Mouse (Mus musculus) CH12.LX (cell line): ENCODE measurements around the gene Btbd16. TPM values are rescaled to one million over a fixed set of nuclear protein-coding genes. Genes with fewer than 3 reads are reported as not detected.

Source experiments
- DNase-seq: peaks from one replicate; pipeline ENCODE4 v3.0.0-alpha.2; 2013; ENCODE audit errors: extremely low read depth
- H3K27ac ChIP-seq: 2 replicates; pipeline ENCODE4 v1.5.1; 2012; ENCODE audit warnings: low read depth, mild to moderate bottlenecking, control low read depth, moderate library complexity; ENCODE audit not compliant: insufficient read depth
- H3K27me3 ChIP-seq: replicated peaks from 2 replicates; pipeline ENCODE3; 2012; ENCODE audit warnings: inconsistent platforms
- H3K36me3 ChIP-seq, 2 experiments: replicated peaks in 1 of 2; 2 replicates each; pipeline versions ENCODE3 to v1.6.1; 2012; ENCODE audit warnings: inconsistent platforms in 1 of 2, low read length in 1 of 2, mild to moderate bottlenecking in 1 of 2, mixed read lengths in 1 of 2, moderate library complexity in 1 of 2; ENCODE audit not compliant: control insufficient read depth in 1 of 2, insufficient read depth in 1 of 2
- H3K4me1 ChIP-seq, 2 experiments: 2 replicates each; pipeline ENCODE4 v1.6.1; 2012; ENCODE audit warnings: inconsistent platforms in 1 of 2, moderate library complexity in 1 of 2; ENCODE audit not compliant: insufficient read depth in 2 of 2, control insufficient read depth in 1 of 2
- H3K4me2 ChIP-seq: 2 replicates; pipeline ENCODE4 v1.6.1; 2012; ENCODE audit warnings: low read depth, mild to moderate bottlenecking, control low read depth; ENCODE audit not compliant: poor library complexity, insufficient read depth, severe bottlenecking
- H3K4me3 ChIP-seq, 3 experiments: fragments of 150-350 bp in 1 of 3; sonication (generic) in 1 of 3; replicated peaks in 1 of 3; 2 replicates each; pipeline versions ENCODE3 to v1.5.1; 2011 to 2012; ENCODE audit warnings: low read depth in 2 of 3, low read length in 2 of 3, mild to moderate bottlenecking in 2 of 3, moderate library complexity in 2 of 3, control low read depth in 1 of 3, improper control_type of control experiment in 1 of 3, inconsistent platforms in 1 of 3, mixed read lengths in 1 of 3; ENCODE audit not compliant: poor library complexity in 1 of 3
- H3K79me2 ChIP-seq: replicated peaks from 2 replicates; pipeline ENCODE4 v1.6.1; 2012; ENCODE audit warnings: mild to moderate bottlenecking, moderate library complexity; ENCODE audit not compliant: control insufficient read depth, poor library complexity, insufficient read depth, severe bottlenecking; ENCODE audit errors: extremely low read depth
- H3K9ac ChIP-seq: 2 replicates; pipeline ENCODE4 v1.6.1; 2012; ENCODE audit warnings: low read depth, mild to moderate bottlenecking, control low read depth, moderate library complexity; ENCODE audit not compliant: insufficient read depth
- H3K9me3 ChIP-seq: replicated peaks from 2 replicates; pipeline ENCODE3; 2012; ENCODE audit warnings: low read length, inconsistent platforms, mixed read lengths
- BHLHE40 ChIP-seq: IDR thresholded peaks from 2 replicates; pipeline ENCODE4 v1.6.1; 2011; ENCODE audit warnings: mild to moderate bottlenecking, low read depth, low read length, improper control_type of control experiment
- CTCF ChIP-seq, 2 experiments: IDR thresholded peaks in 1 of 2; conservative IDR thresholded peaks in 1 of 2; 2 replicates each; pipeline ENCODE4 v1.5.1; 2011 to 2012; ENCODE audit warnings: low read depth in 2 of 2, low read length in 2 of 2, improper control_type of control experiment in 1 of 2, inconsistent platforms in 1 of 2, mild to moderate bottlenecking in 1 of 2, moderate library complexity in 1 of 2
- ELF1 ChIP-seq: IDR thresholded peaks from 2 replicates; pipeline ENCODE4 v1.6.1; 2014; ENCODE audit warnings: low read depth, mild to moderate bottlenecking, inconsistent platforms, low read length, improper control_type of control experiment
- ETS1 ChIP-seq: conservative IDR thresholded peaks from 2 replicates; pipeline ENCODE4 v1.6.1; 2012; ENCODE audit warnings: low read depth, mild to moderate bottlenecking, inconsistent platforms, low read length, improper control_type of control experiment, moderate library complexity
- HCFC1 ChIP-seq: IDR thresholded peaks from 2 replicates; pipeline ENCODE4 v1.6.1; 2012; ENCODE audit warnings: low read depth, mild to moderate bottlenecking, inconsistent platforms, low read length, improper control_type of control experiment
- IRF4 ChIP-seq: IDR thresholded peaks from 2 replicates; pipeline ENCODE4 v1.6.1; 2014; ENCODE audit warnings: low read depth, mild to moderate bottlenecking, inconsistent platforms, low read length, improper control_type of control experiment
- JUND ChIP-seq: conservative IDR thresholded peaks from 2 replicates; pipeline ENCODE4 v1.6.1; 2011; ENCODE audit warnings: low read depth, low read length, improper control_type of control experiment
- MAX ChIP-seq: IDR thresholded peaks from 2 replicates; pipeline ENCODE4 v1.6.1; 2011; ENCODE audit warnings: low read length, improper control_type of control experiment
- MAZ ChIP-seq: IDR thresholded peaks from 2 replicates; pipeline ENCODE4 v1.6.1; 2012; ENCODE audit warnings: low read depth, mild to moderate bottlenecking, inconsistent platforms, low read length, improper control_type of control experiment, moderate library complexity
- MXI1 ChIP-seq: IDR thresholded peaks from 2 replicates; pipeline ENCODE4 v1.6.1; 2011; ENCODE audit warnings: mild to moderate bottlenecking, low read depth, low read length, improper control_type of control experiment
- NELFE ChIP-seq: IDR thresholded peaks from 2 replicates; pipeline ENCODE4 v1.6.1; 2011; ENCODE audit warnings: low read depth, low read length, improper control_type of control experiment
- POLR2A ChIP-seq: IDR thresholded peaks from 2 replicates; pipeline ENCODE4 v1.6.1; 2011; ENCODE audit warnings: low read depth, mild to moderate bottlenecking, improper control_type of control experiment, low read length
- RAD21 ChIP-seq: IDR thresholded peaks from 2 replicates; pipeline ENCODE4 v1.6.1; 2011; ENCODE audit warnings: low read depth, mild to moderate bottlenecking, low read length, improper control_type of control experiment, moderate library complexity
- RCOR1 ChIP-seq: conservative IDR thresholded peaks from 2 replicates; pipeline ENCODE4 v1.6.1; 2012; ENCODE audit warnings: low read depth, mild to moderate bottlenecking, inconsistent platforms, low read length, improper control_type of control experiment
- SIN3A ChIP-seq: IDR thresholded peaks from 2 replicates; pipeline ENCODE4 v1.6.1; 2012; ENCODE audit warnings: low read length, improper control_type of control experiment, inconsistent platforms
- SMC3 ChIP-seq: IDR thresholded peaks from 2 replicates; pipeline ENCODE4 v1.6.1; 2011; ENCODE audit warnings: low read depth, low read length, improper control_type of control experiment
- TCF12 ChIP-seq: IDR thresholded peaks from 2 replicates; pipeline ENCODE4 v1.6.1; 2014; ENCODE audit warnings: low read depth, mild to moderate bottlenecking, inconsistent platforms, low read length, improper control_type of control experiment
- UBTF ChIP-seq: IDR thresholded peaks from 2 replicates; pipeline ENCODE4 v1.6.1; 2012; ENCODE audit warnings: low read depth, mild to moderate bottlenecking, inconsistent platforms, low read length, improper control_type of control experiment, moderate library complexity
- USF2 ChIP-seq: conservative IDR thresholded peaks from 2 replicates; pipeline ENCODE4 v1.6.1; 2011; ENCODE audit warnings: low read depth, low read length, improper control_type of control experiment
- ZKSCAN1 ChIP-seq: IDR thresholded peaks from 2 replicates; pipeline ENCODE4 v1.6.1; 2012; ENCODE audit warnings: low read depth, inconsistent platforms, low read length, improper control_type of control experiment, borderline replicate concordance
- ZMIZ1 ChIP-seq: IDR thresholded peaks from 2 replicates; pipeline ENCODE4 v1.6.1; 2012; ENCODE audit warnings: low read depth, mild to moderate bottlenecking, inconsistent platforms, low read length, improper control_type of control experiment
- dilution Hi-C: fragments of 300-500 bp; cut with MboI; formaldehyde crosslinking; loops from 2 replicates; pipeline ENCODE4 v1.14.3; 2020; ENCODE audit warnings: low sequenced_read_pairs; ENCODE audit not compliant: extremely low pct_unique_long_range_greater_than_20kb, extremely low pct_ligation_motif_present
- in situ Hi-C: fragments of 300-500 bp; cut with MboI; formaldehyde crosslinking; loops from 3 replicates; pipeline ENCODE4 v1.14.3; 2019; ENCODE audit warnings: low sequenced_read_pairs, low pct_ligation_motif_present, low pct_unique_long_range_greater_than_20kb, mixed read lengths
- polyA plus RNA-seq: library from polyadenylated mRNA; unstranded; fragments of >175 nt; gene quantifications from 2 replicates; pipeline ENCODE4 v1.2.1, GENCODE M21; 2012; ENCODE audit warnings: low read depth; ENCODE audit not compliant: insufficient read length
- total RNA-seq, 2 experiments: library from RNA; depleted of rRNA; stranded (reverse); fragments of 300-350 nt in 1 of 2; fragments of >200 nt in 1 of 2; gene quantifications; 2 replicates each; pipeline ENCODE4 v1.2.3; 2012 to 2014

Btbd16 gene
- total and polyA plus RNA-seq, 3 experiments: not detected

- Histone ChIP-seq H3K9ac (no peak overlapping the region), H3K27me3 (peaks cover 27% of the 10 kb centered on the region), H3K4me3 (no peak overlapping the region), H3K4me1 (peaks cover 4 to 22% of the 10 kb centered on the region in 2 experiments), H3K4me2 (no peak overlapping the region), H3K9me3 (no peaks in the 10 kb centered on the region), H3K79me2 (no peaks in the 10 kb centered on the region), H3K36me3 (no peaks in the 10 kb centered on the region), H3K27ac (no peak overlapping the region)
- in situ Hi-C loops (no loop called here), dilution Hi-C loops (no loop called here)
- TF ChIP-seq CTCF (conservative IDR thresholded peaks at IDR 0.05 in 1 of 2, IDR thresholded peaks at IDR 0.05 in 1 of 2; ENCODE audit: low read depth in 2 of 2, low read length in 2 of 2) (peak; percentile 57 to 84), SMC3 (peak; percentile 74), RAD21 (peak; percentile 34), NELFE (peak; percentile 16; the same call in 1 of the 2 replicates), ELF1 (0 out of 2 replicates have a peak, but pooled peaks have one; percentile 18), UBTF (no peak), TCF12 (no peak)
- DNase-seq: peak; percentile 68
Observed at GRCm38 (mm10) chr7:130762071-130762897, 11.6 kb upstream of the Btbd16 start.

GRCm38 (mm10) chr7:130764160-130764559, 9.7 kb upstream of the Btbd16 start:
- Histone ChIP-seq H3K27ac (no peak overlapping the region), H3K4me1 (peaks cover 4 to 22% of the 10 kb centered on the region in 2 experiments), H3K9ac (no peak overlapping the region)
- TF ChIP-seq NELFE (no peak), MAZ (no peak), USF2 (no peak), BHLHE40 (no peak), ZMIZ1 (no peak), MAX (no peak), POLR2A (no peak), JUND (no peak), RAD21 (no peak), ETS1 (no peak), IRF4 (no peak), ZKSCAN1 (no peak), HCFC1 (no peak), MXI1 (no peak), RCOR1 (no peak), SIN3A (no peak)
- TF ChIP-seq, all 38 proteins: peak for 0
- dilution Hi-C loops: no loop called here
- peaks cover 25% of the 10 kb centered on the region for H3K27me3 ChIP-seq
- in situ Hi-C loops: no loop called here
- no peaks in the 10 kb centered on the region for H3K79me2 ChIP-seq
- DNase-seq: no peak
- H3K36me3 ChIP-seq: no peaks in the 10 kb centered on the region
- H3K9me3 ChIP-seq: peaks cover 2% of the 10 kb centered on the region
- no peak overlapping the region; the same call in 1 of the 2 replicates for H3K4me2 ChIP-seq
- H3K4me3 ChIP-seq: no peak overlapping the region
